Mouse (Mus musculus) embryonic facial prominence, embryonic 10.5 days (tissue): ENCODE results near the gene Cacnb1. TPM values are rescaled to one million over a fixed set of nuclear protein-coding genes. Genes with fewer than 3 reads are reported as not detected.

ENCODE experiments used
- DNase-seq: peaks from one replicate; pipeline ENCODE4 v3.0.0-alpha.2; 2017; ENCODE audit warnings: low spot score
- H3K27ac ChIP-seq: fragments of 300-500 bp; sonication (generic); replicated peaks from 2 replicates; pipeline ENCODE4 v1.5.1; 2016; ENCODE audit warnings: mild to moderate bottlenecking
- H3K27me3 ChIP-seq: fragments of 300-500 bp; sonication (generic); replicated peaks from 2 replicates; pipeline ENCODE4 v1.6.1; 2016; ENCODE audit warnings: low read depth, mild to moderate bottlenecking; ENCODE audit not compliant: poor library complexity, severe bottlenecking
- H3K36me3 ChIP-seq: fragments of 300-500 bp; sonication (generic); replicated peaks from 2 replicates; pipeline ENCODE4 v1.6.1; 2016; ENCODE audit warnings: mild to moderate bottlenecking, moderate library complexity
- H3K4me1 ChIP-seq: fragments of 300-500 bp; sonication (generic); 2 replicates; pipeline ENCODE4 v1.6.1; 2016
- H3K4me3 ChIP-seq: fragments of 300-500 bp; sonication (generic); 2 replicates; pipeline ENCODE4 v1.5.1; 2016; ENCODE audit warnings: mild to moderate bottlenecking, moderate library complexity
- H3K9me3 ChIP-seq: fragments of 300-500 bp; sonication (generic); 2 replicates; pipeline ENCODE4 v1.6.1; 2016; ENCODE audit warnings: mild to moderate bottlenecking
- WGBS: fragments of 180-500 bp; shearing (Covaris S2); methylation state at CpG from one replicate; pipeline ENCODE4 v1.1.7; 2016; 5-methylcytosine and 5-hydroxymethylcytosine counted together
- polyA plus RNA-seq: library from polyadenylated mRNA; unstranded; fragments of >200 nt; fragmentation: Nextera tagmentation; extraction: Ambion mirVana; gene quantifications from 2 replicates; pipeline ENCODE4 v1.2.1, GENCODE M21; 2016

Cacnb1 gene
- polyA plus RNA-seq = 5.3 and 5.7 TPM in 2 replicates

- Histone ChIP-seq H3K4me1 (peaks cover 66% of the 10 kb centered on the region), H3K4me3 (peak within 1 kb of the TSS; percentile 87)
These were observed at the start of gene Cacnb1 for GRCm38 (mm10) chr11:98022555-98023371. Gene Cacnb1, minus strand, starts transcription at chr11:98023034.

GRCm38 (mm10) chr11:98067255-98067654 lies 44.4 kb upstream of the Cacnb1 start:
- 92% methylated on average over 21 of the region's 21 CpGs for WGBS
- Histone ChIP-seq H3K9me3 (peaks cover 10% of the 10 kb centered on the region), H3K36me3 (no peaks in the 10 kb centered on the region)

More at GRCm38 (mm10) chr11:98022555-98023371, at the start of gene Cacnb1:
- peaks cover 26% of the 10 kb centered on the region for H3K27me3 ChIP-seq
- H3K36me3 ChIP-seq = peaks cover 5% of the 10 kb centered on the region; the same call in 1 of the 2 replicates
- peak; percentile 91 for DNase-seq
- peak within 1 kb of the TSS; percentile 94 for H3K27ac ChIP-seq
- H3K9me3 ChIP-seq = no peaks in the 10 kb centered on the region
- under 1% methylated on average over 52 of the region's 52 CpGs for WGBS

GRCm38 (mm10) chr11:98066201-98066600 lies 43.4 kb upstream of the Cacnb1 start:
- Histone ChIP-seq H3K27ac (no peak overlapping the region), H3K9me3 (peaks cover 10% of the 10 kb centered on the region), H3K4me3 (no peak overlapping the region), H3K36me3 (no peaks in the 10 kb centered on the region), H3K27me3 (no peaks in the 10 kb centered on the region), H3K4me1 (no peaks in the 10 kb centered on the region)
- WGBS = 89% methylated on average over 12 of the region's 12 CpGs
- no peak for DNase-seq

More at GRCm38 (mm10) chr11:98067255-98067654, 44.4 kb upstream of the Cacnb1 start:
- Histone ChIP-seq H3K4me3 (no peak overlapping the region), H3K27me3 (no peaks in the 10 kb centered on the region), H3K4me1 (no peaks in the 10 kb centered on the region), H3K27ac (no peak overlapping the region)
- DNase-seq = no peak

GRCm38 (mm10) chr11:98061904-98062562 lies 39.2 kb upstream of the Cacnb1 start:
- no peak overlapping the region for H3K4me3 ChIP-seq
- H3K27me3 ChIP-seq = peaks cover 17% of the 10 kb centered on the region
- 60% methylated on average over 6 of the region's 6 CpGs for WGBS
- 0 out of 2 replicates have a peak, but pooled peaks cover 4% of the 10 kb centered on the region for H3K9me3 ChIP-seq
- no peak overlapping the region for H3K27ac ChIP-seq
- peaks cover 16% of the 10 kb centered on the region; the same call in 1 of the 2 replicates for H3K4me1 ChIP-seq
- no peak for DNase-seq
- H3K36me3 ChIP-seq = no peaks in the 10 kb centered on the region

GRCm38 (mm10) chr11:98061441-98061840 lies 38.6 kb upstream of the Cacnb1 start:
- no peak for DNase-seq
- 69% methylated on average over 3 of the region's 3 CpGs for WGBS
- peaks cover 17% of the 10 kb centered on the region; the same call in 1 of the 2 replicates for H3K4me1 ChIP-seq

GRCm38 (mm10) chr11:98060104-98060692 lies 37.4 kb upstream of the Cacnb1 start:
- no peak for DNase-seq
- H3K4me1 ChIP-seq = peaks cover 17% of the 10 kb centered on the region; the same call in 1 of the 2 replicates
- WGBS = 76% methylated on average over 5 of the region's 5 CpGs
- H3K27ac ChIP-seq = no peak overlapping the region; the same call in 1 of the 2 replicates
- peaks cover 31% of the 10 kb centered on the region for H3K27me3 ChIP-seq
- no peak overlapping the region for H3K4me3 ChIP-seq
- no peaks in the 10 kb centered on the region for H3K9me3 ChIP-seq
- no peaks in the 10 kb centered on the region for H3K36me3 ChIP-seq

More at GRCm38 (mm10) chr11:98061441-98061840, 38.6 kb upstream of the Cacnb1 start:
- no peaks in the 10 kb centered on the region for H3K9me3 ChIP-seq
- no peaks in the 10 kb centered on the region for H3K36me3 ChIP-seq
- no peak overlapping the region for H3K4me3 ChIP-seq
- H3K27ac ChIP-seq = no peak overlapping the region
- H3K27me3 ChIP-seq = peaks cover 22% of the 10 kb centered on the region

GRCm38 (mm10) chr11:98059662-98060061 lies 36.8 kb upstream of the Cacnb1 start:
- H3K27ac ChIP-seq = no peak overlapping the region
- no peak overlapping the region for H3K4me3 ChIP-seq
- H3K4me1 ChIP-seq = peaks cover 17% of the 10 kb centered on the region; the same call in 1 of the 2 replicates
- no peaks in the 10 kb centered on the region for H3K36me3 ChIP-seq
- DNase-seq = no peak
- 65% methylated on average over 7 of the region's 7 CpGs for WGBS
- H3K9me3 ChIP-seq = no peaks in the 10 kb centered on the region
- peaks cover 36% of the 10 kb centered on the region for H3K27me3 ChIP-seq

GRCm38 (mm10) chr11:98057998-98058397 lies 35.2 kb upstream of the Cacnb1 start:
- Histone ChIP-seq H3K27ac (no peak overlapping the region), H3K27me3 (peaks cover 53% of the 10 kb centered on the region), H3K9me3 (no peaks in the 10 kb centered on the region), H3K4me1 (peaks cover 26% of the 10 kb centered on the region), H3K4me3 (no peak overlapping the region), H3K36me3 (no peaks in the 10 kb centered on the region)
- WGBS = 84% methylated on average over 5 of the region's 5 CpGs
- no peak for DNase-seq

- DNase-seq = no peak
- 28% methylated on average over 9 of the region's 9 CpGs for WGBS
- H3K36me3 ChIP-seq = no peaks in the 10 kb centered on the region
- H3K4me3 ChIP-seq = no peak overlapping the region; the same call in 1 of the 2 replicates
- H3K9me3 ChIP-seq = no peaks in the 10 kb centered on the region
- H3K4me1 ChIP-seq = peaks cover 31% of the 10 kb centered on the region
- no peak overlapping the region for H3K27ac ChIP-seq
- H3K27me3 ChIP-seq = peaks cover 58% of the 10 kb centered on the region
These were observed 34.6 kb upstream of the Cacnb1 start for GRCm38 (mm10) chr11:98057466-98057865.

- Histone ChIP-seq H3K27me3 (peaks cover 87% of the 10 kb centered on the region), H3K36me3 (no peaks in the 10 kb centered on the region)
These were observed 30.4 kb upstream of the Cacnb1 start, which contains the start of gene Stac2 for GRCm38 (mm10) chr11:98052989-98053834. Gene Stac2, minus strand, starts transcription at chr11:98053462.

GRCm38 (mm10) chr11:98052129-98052988 lies 29.5 kb upstream of the Cacnb1 start:
- H3K9me3 ChIP-seq = no peaks in the 10 kb centered on the region
- DNase-seq = peak; percentile 59
- 1% methylated on average over 83 of the region's 83 CpGs for WGBS
- peaks cover 95% of the 10 kb centered on the region for H3K27me3 ChIP-seq
- H3K27ac ChIP-seq = peak overlapping the region; percentile 64; the same call in 1 of the 2 replicates
- H3K4me1 ChIP-seq = peaks cover 35% of the 10 kb centered on the region
- peak overlapping the region; percentile 61 for H3K4me3 ChIP-seq
- H3K36me3 ChIP-seq = no peaks in the 10 kb centered on the region

More at GRCm38 (mm10) chr11:98052989-98053834, 30.4 kb upstream of the Cacnb1 start, which contains the start of gene Stac2:
- H3K27ac ChIP-seq = peak within 1 kb of the TSS; percentile 64
- DNase-seq = peak; percentile 92
- WGBS = 2% methylated on average over 48 of the region's 48 CpGs
- H3K4me1 ChIP-seq = peaks cover 39% of the 10 kb centered on the region
- no peaks in the 10 kb centered on the region for H3K9me3 ChIP-seq
- peak within 1 kb of the TSS; percentile 61 for H3K4me3 ChIP-seq
